Mouse (Mus musculus) bone marrow macrophage, adult 2 months (primary cell): ENCODE measurements around the gene Sec11a. TPM values are rescaled to one million over a fixed set of nuclear protein-coding genes. Genes with fewer than 3 reads are reported as not detected.

Experiments
- H3K27ac ChIP-seq: 2 replicates; pipeline ENCODE4 v1.5.1; 2012; ENCODE audit warnings: low read depth, low read length; ENCODE audit not compliant: insufficient read depth
- H3K4me1 ChIP-seq: 2 replicates; pipeline ENCODE4 v1.6.1; 2012; ENCODE audit warnings: low read length; ENCODE audit not compliant: control insufficient read depth, insufficient read depth
- H3K4me3 ChIP-seq: 2 replicates; pipeline ENCODE4 v1.5.1; 2012; ENCODE audit warnings: mild to moderate bottlenecking, low read length, moderate library complexity; ENCODE audit not compliant: insufficient read depth
- CTCF ChIP-seq: IDR thresholded peaks from 2 replicates; pipeline ENCODE4 v1.5.1; 2012; ENCODE audit warnings: low read depth, mild to moderate bottlenecking, low read length, moderate library complexity
- POLR2A ChIP-seq: IDR thresholded peaks from 2 replicates; pipeline ENCODE4 v1.6.1; 2012; ENCODE audit warnings: mild to moderate bottlenecking, low read depth, low read length, borderline replicate concordance
- polyA plus RNA-seq: library from polyadenylated mRNA; stranded (reverse); fragments of >200 nt; gene quantifications from 2 replicates; pipeline ENCODE4 v1.2.4, GENCODE M21; 2012; ENCODE audit not compliant: missing spikeins, insufficient read depth, insufficient read length

Sec11a gene
- polyA plus RNA-seq, 1 experiment: 99.2 TPM

- Histone ChIP-seq H3K4me1 (peaks cover 9% of the 10 kb centered on the region), H3K27ac (no peak overlapping the region), H3K4me3 (no peak overlapping the region)
- TF ChIP-seq CTCF: no peak
- no peak for TF ChIP-seq POLR2A
Observed at GRCm38 (mm10) chr7:80885666-80886065, 61.9 kb downstream of the Sec11a start.

GRCm38 (mm10) chr7:80882830-80883505, 64.6 kb downstream of the Sec11a start:
- Histone ChIP-seq H3K4me3 (no peak overlapping the region), H3K27ac (no peak overlapping the region), H3K4me1 (peaks cover 6% of the 10 kb centered on the region)
- TF ChIP-seq POLR2A (no peak), CTCF (no peak)

GRCm38 (mm10) chr7:80875727-80876126, 71.9 kb downstream of the Sec11a start:
- Histone ChIP-seq H3K4me3 (no peak overlapping the region), H3K27ac (no peak overlapping the region), H3K4me1 (peaks cover 2% of the 10 kb centered on the region; the same call in 1 of the 2 replicates)
- no peak for TF ChIP-seq CTCF
- TF ChIP-seq POLR2A: no peak

DNA sequence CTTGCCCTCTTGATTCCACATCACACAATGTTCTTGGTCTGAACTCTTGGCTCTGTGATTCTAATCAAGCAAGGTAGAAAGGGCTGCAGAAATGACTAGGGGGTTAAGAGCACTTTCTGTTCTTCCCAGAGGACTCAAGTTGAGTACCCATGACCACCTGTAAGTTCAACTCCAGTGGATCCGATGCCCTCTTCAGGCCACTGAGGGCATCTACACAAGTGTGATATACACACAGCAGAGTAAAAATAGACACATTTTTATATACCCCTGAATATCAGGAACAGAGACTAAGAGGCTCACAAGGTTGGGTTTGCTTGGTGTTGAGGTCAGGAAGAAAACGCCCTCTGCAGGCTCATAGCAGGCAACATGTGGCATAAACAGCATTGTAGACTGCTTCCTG, 73.9 kb downstream of the Sec11a start:
- no peak overlapping the region for H3K27ac ChIP-seq
- TF ChIP-seq CTCF (no peak), POLR2A (no peak)
- H3K4me1 ChIP-seq: peaks cover 2% of the 10 kb centered on the region; the same call in 1 of the 2 replicates
- no peak overlapping the region for H3K4me3 ChIP-seq

- TF ChIP-seq POLR2A: no peak
- no peak for TF ChIP-seq CTCF
- H3K27ac ChIP-seq: no peak overlapping the region
- H3K4me3 ChIP-seq: no peak overlapping the region
Observed at GRCm38 (mm10) chr7:80873038-80873437, 74.5 kb downstream of the Sec11a start.

GRCm38 (mm10) chr7:80868686-80869085, 78.9 kb downstream of the Sec11a start:
- Histone ChIP-seq H3K4me1 (peaks cover 19% of the 10 kb centered on the region), H3K4me3 (no peak overlapping the region), H3K27ac (no peak overlapping the region)
- TF ChIP-seq CTCF (no peak), POLR2A (no peak)

More at GRCm38 (mm10) chr7:80873038-80873437, 74.5 kb downstream of the Sec11a start:
- peaks cover 2% of the 10 kb centered on the region; the same call in 1 of the 2 replicates for H3K4me1 ChIP-seq

- TF ChIP-seq POLR2A: no peak
- no peak for TF ChIP-seq CTCF
- H3K4me3 ChIP-seq: no peak overlapping the region
- H3K4me1 ChIP-seq: peaks cover 19% of the 10 kb centered on the region
- no peak overlapping the region for H3K27ac ChIP-seq
Observed at GRCm38 (mm10) chr7:80866514-80867147, 80.9 kb downstream of the Sec11a start.

DNA sequence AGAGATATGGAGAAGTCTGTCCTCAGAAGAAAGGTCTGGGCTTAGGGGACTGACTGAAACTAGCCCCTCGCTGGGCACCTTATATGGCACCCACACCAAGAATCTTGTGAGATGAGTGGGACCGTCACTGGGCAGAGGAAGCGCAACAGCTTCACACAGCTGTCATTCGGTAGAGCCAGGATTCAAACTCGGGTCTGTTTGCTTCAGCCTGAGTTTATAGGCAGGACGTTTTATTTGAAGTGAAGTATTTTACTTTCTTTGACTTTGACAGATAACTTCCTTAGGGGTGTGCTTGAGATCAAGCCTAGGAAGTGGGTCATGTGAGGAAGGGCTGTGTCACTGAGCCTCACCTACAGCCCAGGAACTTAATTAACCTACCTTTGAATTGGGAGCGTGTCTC, 82.1 kb downstream of the Sec11a start:
- H3K4me3 ChIP-seq: no peak overlapping the region
- H3K4me1 ChIP-seq: peaks cover 19% of the 10 kb centered on the region
- H3K27ac ChIP-seq: no peak overlapping the region
- TF ChIP-seq POLR2A (no peak), CTCF (no peak)

- Histone ChIP-seq H3K27ac (no peak overlapping the region), H3K4me3 (no peak overlapping the region), H3K4me1 (peaks cover 22% of the 10 kb centered on the region)
- no peak for TF ChIP-seq CTCF
- no peak for TF ChIP-seq POLR2A
Observed at GRCm38 (mm10) chr7:80864831-80865230, 82.7 kb downstream of the Sec11a start.

- H3K4me1 ChIP-seq: peaks cover 22% of the 10 kb centered on the region
- no peak overlapping the region for H3K27ac ChIP-seq
- TF ChIP-seq CTCF (no peak), POLR2A (no peak)
- no peak overlapping the region for H3K4me3 ChIP-seq
Observed at GRCm38 (mm10) chr7:80864151-80864550, 83.4 kb downstream of the Sec11a start.
